Mouse (Mus musculus): Measurements from ENCODE around the gene Bahcc1.

GRCm38 (mm10) chr11:120241981-120242725 is 9.4 kb downstream of the Bahcc1 start:
- no peak for TF ChIP-seq UBTF (IDR thresholded peaks at IDR 0.05; ENCODE audit: low read depth, low read length)
- TF ChIP-seq CTCF (conservative IDR thresholded peaks at IDR 0.05 in 1 of 2, IDR thresholded peaks at IDR 0.05 in 1 of 2; ENCODE audit: low read depth in 2 of 2, low read length in 2 of 2) = no peak
- no peak for TF ChIP-seq NELFE (IDR thresholded peaks at IDR 0.05; ENCODE audit: low read depth, low read length)
- TF ChIP-seq USF1 (IDR thresholded peaks at IDR 0.05; ENCODE audit: low read depth, low read length) = no peak
- TF ChIP-seq POLR2A (IDR thresholded peaks at IDR 0.05; ENCODE audit: low read depth, low read length) = no peak
- TF ChIP-seq ELF1 (IDR thresholded peaks at IDR 0.05; ENCODE audit: low read depth, low read length) = no peak
- no peak for TF ChIP-seq EP300 (IDR thresholded peaks at IDR 0.05; ENCODE audit: low read length)
- no peak for TF ChIP-seq CHD2 (IDR thresholded peaks at IDR 0.05; ENCODE audit: low read length)
